Mouse (Mus musculus): ENCODE measurements around the gene Rpl18a. TPM values are rescaled to one million over a fixed set of nuclear protein-coding genes. Genes with fewer than 3 reads are reported as not detected.

Gene Rpl18a
- total RNA-seq, 2 experiments from 2014 or later, result 2,571 to 8,014 TPM

GRCm38 (mm10) chr8:70862824-70863641, 34.2 kb downstream of the Rpl18a start, which contains the start of gene Kcnn1:
Gene Kcnn1, minus strand, starts transcription at chr8:70863258.
- no peak for ATAC-seq (replicated peaks; ENCODE audit: poor library complexity)

- ATAC-seq (replicated peaks; ENCODE audit: poor library complexity), result no peak
Observed at GRCm38 (mm10) chr8:70857516-70857915, 39.7 kb downstream of the Rpl18a start.

DNA sequence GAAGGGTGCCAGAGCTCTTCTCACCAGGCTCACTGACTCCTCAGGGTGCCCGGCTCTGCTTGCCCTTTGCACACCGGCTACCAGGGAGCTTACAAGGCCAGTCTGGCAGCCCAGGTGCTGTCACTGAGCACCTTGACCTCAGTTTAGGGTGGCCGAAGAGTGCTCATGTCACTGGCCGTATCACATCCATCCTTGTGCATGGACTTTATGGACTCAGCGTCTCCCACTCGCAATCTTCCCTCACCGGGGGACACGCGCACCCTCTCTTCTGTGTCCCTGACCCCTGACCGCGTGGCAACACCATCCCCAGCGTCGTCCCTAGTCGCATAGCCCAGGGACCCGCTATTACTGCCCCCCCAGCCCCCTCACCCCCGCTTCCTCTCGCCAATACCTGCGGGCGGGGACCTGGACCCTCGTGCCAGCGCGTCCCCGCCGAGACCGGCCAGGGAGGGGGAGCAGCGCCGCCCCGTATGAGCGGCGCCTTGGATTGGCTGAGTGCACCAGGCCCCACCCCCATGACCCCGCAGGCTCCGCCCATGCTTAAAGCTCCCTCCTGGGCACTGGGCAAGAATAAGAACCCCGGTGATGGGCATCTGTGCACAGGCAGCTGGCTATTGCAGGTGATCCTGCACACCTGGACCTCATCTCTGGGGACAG, 40.5 kb downstream of the Rpl18a start:
- ATAC-seq (replicated peaks; ENCODE audit: poor library complexity), result peak; percentile 81

GRCm38 (mm10) chr8:70856028-70856427, 41.2 kb downstream of the Rpl18a start:
- no peak for ATAC-seq (replicated peaks; ENCODE audit: poor library complexity)

DNA sequence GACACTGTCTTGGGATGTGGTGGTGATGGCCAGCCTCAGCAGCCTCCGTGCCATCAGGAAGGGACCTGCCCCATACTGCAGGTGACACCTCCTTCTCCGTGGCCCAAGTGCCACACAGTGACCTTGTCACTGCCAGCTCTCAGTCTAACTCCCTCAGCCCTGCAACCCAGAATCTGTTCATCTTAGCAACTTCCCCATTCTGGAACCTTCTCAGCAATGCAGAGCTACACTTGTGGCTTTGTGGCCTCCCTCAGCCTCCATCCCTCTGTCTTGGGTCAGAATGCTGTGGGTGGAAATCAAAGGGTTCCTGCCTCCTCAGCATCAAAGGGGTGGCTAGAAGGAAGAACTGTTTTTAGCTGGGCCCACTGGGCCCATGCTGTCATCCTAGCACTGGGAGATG, 43.3 kb downstream of the Rpl18a start:
- ATAC-seq (replicated peaks; ENCODE audit: poor library complexity), result peak; percentile 85

GRCm38 (mm10) chr8:70852595-70853231, 44.5 kb downstream of the Rpl18a start:
- no peak for ATAC-seq (replicated peaks; ENCODE audit: poor library complexity)

GRCm38 (mm10) chr8:70851837-70852236, 45.4 kb downstream of the Rpl18a start:
- ATAC-seq (replicated peaks; ENCODE audit: poor library complexity), result no peak

DNA sequence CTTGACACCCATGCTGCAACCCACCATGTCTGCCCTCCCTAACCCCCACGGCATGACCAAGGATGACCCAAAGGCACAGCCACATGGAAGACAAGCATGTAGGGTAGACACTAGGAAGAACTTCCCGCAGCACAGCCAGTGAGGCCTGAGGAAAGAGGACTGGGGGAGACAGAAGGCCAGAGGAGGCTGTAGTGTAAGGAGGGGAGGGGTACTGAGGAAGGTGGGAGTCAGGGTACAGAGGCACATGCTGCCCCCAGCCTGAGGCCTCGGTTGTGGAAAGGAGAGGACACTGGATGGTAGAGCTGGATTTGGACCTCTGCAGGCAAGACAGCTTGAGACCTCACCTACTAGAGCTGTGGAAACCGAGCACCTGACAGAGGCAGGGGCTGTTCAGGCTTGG, 46.3 kb downstream of the Rpl18a start:
- no peak for ATAC-seq (replicated peaks; ENCODE audit: poor library complexity)

- no peak for ATAC-seq (replicated peaks; ENCODE audit: poor library complexity)
Observed at GRCm38 (mm10) chr8:70850132-70850845, 46.9 kb downstream of the Rpl18a start.

DNA sequence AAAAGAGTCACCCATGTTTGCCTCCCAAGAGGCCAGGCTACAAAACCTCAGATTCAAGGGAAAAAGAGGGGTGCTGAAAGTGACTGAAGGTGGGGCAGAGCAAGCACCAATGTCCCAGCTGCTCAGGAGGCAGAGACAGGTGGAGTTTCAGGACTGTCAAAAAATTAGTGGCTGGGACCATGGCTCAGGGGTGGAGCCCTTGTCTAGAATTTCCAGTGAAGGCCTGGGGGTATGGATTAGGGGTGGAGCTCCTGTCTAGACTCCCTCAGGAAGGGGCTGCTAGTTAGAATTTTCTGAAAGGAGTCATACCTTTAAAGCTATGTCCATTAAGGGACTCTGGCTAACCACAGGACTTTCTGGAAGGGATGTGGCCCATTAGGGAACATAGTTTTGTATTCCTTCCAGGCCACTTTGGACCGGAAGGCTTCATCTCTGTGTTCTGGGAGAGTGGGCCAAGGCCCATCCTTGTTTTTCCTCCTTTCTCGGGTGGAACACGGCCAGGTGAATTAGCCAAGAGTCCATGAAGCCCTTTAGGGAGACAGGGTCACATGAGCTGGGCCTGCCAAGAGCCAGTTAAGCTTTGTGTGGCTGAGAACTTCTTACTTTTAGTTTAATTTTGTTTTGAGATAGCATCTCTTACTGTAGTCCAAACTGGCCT, 47.8 kb downstream of the Rpl18a start:
- ATAC-seq (replicated peaks; ENCODE audit: poor library complexity), result no peak

DNA sequence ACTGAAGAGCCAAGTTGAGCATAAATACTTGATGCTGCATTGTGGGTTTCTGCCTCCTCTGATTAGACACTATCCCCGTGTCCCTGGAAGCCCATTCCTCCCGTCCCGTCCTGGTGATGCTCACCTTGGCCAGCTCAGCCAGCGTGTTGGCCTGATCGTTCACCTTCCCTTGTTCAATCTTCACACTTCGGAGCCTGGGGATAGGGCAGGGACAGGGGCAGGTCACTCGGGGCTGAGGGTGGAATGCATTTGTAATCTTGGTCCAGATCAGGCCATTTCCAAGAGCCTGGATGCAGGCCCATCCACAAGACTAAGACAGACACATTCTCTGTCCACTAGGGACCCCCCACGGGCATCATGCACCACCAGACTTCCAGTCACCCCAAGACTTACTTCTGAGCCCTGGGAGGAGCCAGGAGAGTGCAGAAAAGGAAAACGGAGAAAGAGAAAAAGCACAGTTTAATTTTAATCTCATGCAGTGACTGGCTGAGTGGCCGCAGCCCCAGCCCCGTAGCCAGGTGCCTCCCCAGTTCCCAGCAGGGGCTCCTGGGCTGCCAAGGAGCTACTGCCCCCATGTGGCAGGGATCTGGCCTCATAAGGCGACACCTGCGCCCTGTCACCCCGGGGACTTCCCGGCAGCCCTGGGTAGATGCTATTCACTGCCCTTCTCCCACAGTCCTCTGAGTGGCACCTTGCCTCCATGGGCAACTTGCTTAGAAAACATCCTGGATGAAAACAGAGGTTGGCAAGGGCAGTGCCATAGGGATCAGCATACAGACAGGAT, 50.6 kb downstream of the Rpl18a start:
- peak; percentile 51 for ATAC-seq (replicated peaks; ENCODE audit: poor library complexity)

DNA sequence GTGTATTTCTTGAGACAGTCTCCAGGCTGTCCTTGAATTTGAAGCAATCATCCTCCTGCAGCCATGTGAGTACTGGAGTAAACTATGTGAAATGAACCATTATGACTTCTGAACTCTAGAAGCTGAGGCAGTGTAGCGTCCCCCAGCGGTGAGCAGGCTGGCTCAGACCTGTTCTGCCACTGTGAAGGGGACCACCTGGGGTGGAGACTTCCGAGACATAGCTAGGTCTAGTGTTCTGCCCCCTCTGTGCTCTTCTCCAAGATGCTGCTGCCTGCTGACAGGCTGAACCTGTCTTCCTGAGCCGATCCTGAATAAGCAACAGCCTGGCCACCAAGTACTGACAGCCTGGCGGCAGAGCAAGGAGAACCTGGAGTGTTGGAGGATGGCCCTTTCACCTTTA, 52.1 kb downstream of the Rpl18a start:
- ATAC-seq (replicated peaks; ENCODE audit: poor library complexity), result no peak

Other genes with a start within 250 kb of the Rpl18a start
- 11.7 and 11.8 TPM in 2 replicates for gene Pgpep1, start 237.0 kb downstream of the Rpl18a start, total RNA-seq (2015)
- 3.6 and 5.2 TPM in 2 replicates for gene Pgpep1, start 237.0 kb downstream of the Rpl18a start, total RNA-seq (2017)
- gene Lsm4, start 224.2 kb downstream of the Rpl18a start, total RNA-seq (2015), result 121 and 125 TPM in 2 replicates
- gene Lsm4, start 224.2 kb downstream of the Rpl18a start, total RNA-seq (2017), result 214 and 249 TPM in 2 replicates
- 16.1 and 29.1 TPM in 2 replicates for gene Jund, start 198.5 kb downstream of the Rpl18a start, total RNA-seq (2015)
- 19.8 and 21.0 TPM in 2 replicates for gene Jund, start 198.5 kb downstream of the Rpl18a start, total RNA-seq (2017)
- gene Iqcn, start 194.0 kb downstream of the Rpl18a start, total RNA-seq (2015), result 0.07 TPM in 1 of 2 replicates, not detected in the other
- not detected in 2 replicates for gene Iqcn, start 194.0 kb downstream of the Rpl18a start, total RNA-seq (2017)
- not detected in 2 replicates for gene Gm3336, start 178.9 kb downstream of the Rpl18a start, total RNA-seq (2015)
- gene Gm3336, start 178.9 kb downstream of the Rpl18a start, total RNA-seq (2017), result 0.12 TPM in 1 of 2 replicates, not detected in the other
- 0.39 TPM in 1 of 2 replicates, not detected in the other for gene Pde4c, start 173.7 kb downstream of the Rpl18a start, total RNA-seq (2015)
- not detected in 2 replicates for gene Pde4c, start 173.7 kb downstream of the Rpl18a start, total RNA-seq (2017)
- gene Rab3a, start 142.7 kb downstream of the Rpl18a start, total RNA-seq (2015), result 2.6 and 3.6 TPM in 2 replicates
- gene Rab3a, start 142.7 kb downstream of the Rpl18a start, total RNA-seq (2017), result 2.1 and 6.6 TPM in 2 replicates
- gene Mpv17l2, start 136.5 kb downstream of the Rpl18a start, total RNA-seq (2015), result 37.4 and 41.4 TPM in 2 replicates
- 10.2 and 10.4 TPM in 2 replicates for gene Mpv17l2, start 136.5 kb downstream of the Rpl18a start, total RNA-seq (2017)
- gene Pik3r2, start 120.7 kb downstream of the Rpl18a start, total RNA-seq (2015), result 5.7 and 6.0 TPM in 2 replicates
- 18.1 and 18.5 TPM in 2 replicates for gene Pik3r2, start 120.7 kb downstream of the Rpl18a start, total RNA-seq (2017)
- gene Mast3, start 92.4 kb downstream of the Rpl18a start, total RNA-seq (2015), result 48.7 and 50.0 TPM in 2 replicates
- gene Mast3, start 92.4 kb downstream of the Rpl18a start, total RNA-seq (2017), result 13.9 and 16.7 TPM in 2 replicates
- 0.07 and 0.64 TPM in 2 replicates for gene Il12rb1, start 89.0 kb downstream of the Rpl18a start, total RNA-seq (2015)
- 1.0 and 1.7 TPM in 2 replicates for gene Il12rb1, start 89.0 kb downstream of the Rpl18a start, total RNA-seq (2017)
- gene Arrdc2, start 57.7 kb downstream of the Rpl18a start, total RNA-seq (2015), result 6.0 and 8.6 TPM in 2 replicates
- 4.8 and 8.8 TPM in 2 replicates for gene Arrdc2, start 57.7 kb downstream of the Rpl18a start, total RNA-seq (2017)
- gene Kcnn1, start 34.2 kb downstream of the Rpl18a start, total RNA-seq (2015), result 0.12 and 0.42 TPM in 2 replicates
- gene Kcnn1, start 34.2 kb downstream of the Rpl18a start, total RNA-seq (2017), result 0.84 and 0.92 TPM in 2 replicates
- gene Ccdc124, start 23.5 kb downstream of the Rpl18a start, total RNA-seq (2015), result 27.6 and 37.2 TPM in 2 replicates
- 33.9 and 37.1 TPM in 2 replicates for gene Ccdc124, start 23.5 kb downstream of the Rpl18a start, total RNA-seq (2017)
- gene Slc5a5, start 4.7 kb downstream of the Rpl18a start, total RNA-seq (2015), result 0.07 TPM in 1 of 2 replicates, not detected in the other
- gene Slc5a5, start 4.7 kb downstream of the Rpl18a start, total RNA-seq (2017), result not detected in 2 replicates
- gene Map1s, start 8.5 kb upstream of the Rpl18a start, total RNA-seq (2015), result 14.4 and 14.7 TPM in 2 replicates
- gene Map1s, start 8.5 kb upstream of the Rpl18a start, total RNA-seq (2017), result 13.2 and 14.4 TPM in 2 replicates